Mouse (Mus musculus): ENCODE measurements around the gene E330021D16Rik. TPM values are rescaled to one million over a fixed set of nuclear protein-coding genes. Genes with fewer than 3 reads are reported as not detected.

Gene E330021D16Rik
- polyA plus RNA-seq, 1 experiment from 2014 or later, result not detected

DNA sequence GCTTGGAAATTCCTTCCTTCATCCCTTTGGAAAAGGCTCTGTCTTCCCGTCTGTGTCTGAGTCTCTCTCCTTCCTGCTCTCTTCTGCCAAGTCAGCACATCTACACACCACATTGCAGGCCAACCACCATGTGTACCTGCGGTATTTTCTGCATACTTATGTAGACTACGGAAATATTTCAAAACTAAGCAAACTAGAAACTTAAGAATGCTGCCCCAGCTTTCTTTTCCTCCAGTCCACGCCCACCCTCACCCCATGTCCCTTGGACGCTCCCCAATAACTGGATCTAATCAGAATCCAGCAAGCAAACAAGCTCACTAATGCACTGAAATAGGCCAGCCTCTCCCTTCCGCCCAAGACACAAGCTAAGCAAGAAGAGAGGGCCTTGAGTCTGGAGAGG lies 11.9 kb upstream of the E330021D16Rik start:
- H3K27me3 ChIP-seq (replicated peaks; ENCODE audit: control insufficient read depth, insufficient read depth, low read length), result no peaks in the 10 kb centered on the region
- no peak overlapping the region for H3K9ac ChIP-seq (ENCODE audit: low read depth, low read length)
- WGBS, result 84% methylated on average over 6 of the region's 6 CpGs
- no peaks in the 10 kb centered on the region for H3K4me1 ChIP-seq (replicated peaks; ENCODE audit: control insufficient read depth, insufficient read depth, low read length)
- no peaks in the 10 kb centered on the region for H3K9me3 ChIP-seq (ENCODE audit: control insufficient read depth, low read length)
- no peak overlapping the region for H3K4me3 ChIP-seq (ENCODE audit: low read depth, low read length)
- ATAC-seq (replicated peaks; ENCODE audit: low FRiP score), result no peak
- no peaks in the 10 kb centered on the region for H3K36me3 ChIP-seq (ENCODE audit: control insufficient read depth, insufficient read depth, low read length)
- DNase-seq (ENCODE audit: low spot score), result no peak
- H3K4me2 ChIP-seq, result no peak overlapping the region
- no peak overlapping the region for H3K27ac ChIP-seq (ENCODE audit: low read depth, low read length)

- WGBS, result 80% methylated on average over 5 of the region's 5 CpGs
- no peak overlapping the region for H3K9ac ChIP-seq (ENCODE audit: low read depth, low read length)
- ATAC-seq (replicated peaks; ENCODE audit: low FRiP score) (no peak), DNase-seq (ENCODE audit: low spot score) (no peak)
- H3K27ac ChIP-seq (ENCODE audit: low read depth, low read length), result no peak overlapping the region
- H3K4me1 ChIP-seq (replicated peaks; ENCODE audit: control insufficient read depth, insufficient read depth, low read length), result no peaks in the 10 kb centered on the region
- H3K4me3 ChIP-seq (ENCODE audit: low read depth, low read length), result no peak overlapping the region
- H3K9me3 ChIP-seq (ENCODE audit: control insufficient read depth, low read length), result no peaks in the 10 kb centered on the region
- H3K36me3 ChIP-seq (ENCODE audit: control insufficient read depth, insufficient read depth, low read length), result no peaks in the 10 kb centered on the region
- H3K4me2 ChIP-seq, result no peak overlapping the region
- no peaks in the 10 kb centered on the region for H3K27me3 ChIP-seq (replicated peaks; ENCODE audit: control insufficient read depth, insufficient read depth, low read length)
Measured at GRCm38 (mm10) chr6:136425956-136426355, 10.6 kb upstream of the E330021D16Rik start.

- ATAC-seq (replicated peaks; ENCODE audit: low FRiP score), result no peak
- Histone ChIP-seq H3K27me3 (replicated peaks; ENCODE audit: control insufficient read depth, insufficient read depth, low read length) (no peaks in the 10 kb centered on the region), H3K4me3 (ENCODE audit: low read depth, low read length) (no peak overlapping the region), H3K4me2 (no peak overlapping the region), H3K27ac (ENCODE audit: low read depth, low read length) (no peak overlapping the region), H3K9ac (ENCODE audit: low read depth, low read length) (no peak overlapping the region), H3K36me3 (ENCODE audit: control insufficient read depth, insufficient read depth, low read length) (no peaks in the 10 kb centered on the region), H3K9me3 (ENCODE audit: control insufficient read depth, low read length) (no peaks in the 10 kb centered on the region), H3K4me1 (replicated peaks; ENCODE audit: control insufficient read depth, insufficient read depth, low read length) (no peaks in the 10 kb centered on the region)
- DNase-seq (ENCODE audit: low spot score), result no peak
- 90% methylated on average over 3 of the region's 3 CpGs for whole genome bisulfite sequencing
Measured at GRCm38 (mm10) chr6:136424166-136424565, 8.8 kb upstream of the E330021D16Rik start.

- Histone ChIP-seq H3K4me3 (ENCODE audit: low read depth, low read length) (no peak overlapping the region), H3K9ac (ENCODE audit: low read depth, low read length) (no peak overlapping the region)
- WGBS, result 88% methylated on average over 5 of the region's 5 CpGs
Measured at GRCm38 (mm10) chr6:136423201-136423600, 7.8 kb upstream of the E330021D16Rik start.

DNA sequence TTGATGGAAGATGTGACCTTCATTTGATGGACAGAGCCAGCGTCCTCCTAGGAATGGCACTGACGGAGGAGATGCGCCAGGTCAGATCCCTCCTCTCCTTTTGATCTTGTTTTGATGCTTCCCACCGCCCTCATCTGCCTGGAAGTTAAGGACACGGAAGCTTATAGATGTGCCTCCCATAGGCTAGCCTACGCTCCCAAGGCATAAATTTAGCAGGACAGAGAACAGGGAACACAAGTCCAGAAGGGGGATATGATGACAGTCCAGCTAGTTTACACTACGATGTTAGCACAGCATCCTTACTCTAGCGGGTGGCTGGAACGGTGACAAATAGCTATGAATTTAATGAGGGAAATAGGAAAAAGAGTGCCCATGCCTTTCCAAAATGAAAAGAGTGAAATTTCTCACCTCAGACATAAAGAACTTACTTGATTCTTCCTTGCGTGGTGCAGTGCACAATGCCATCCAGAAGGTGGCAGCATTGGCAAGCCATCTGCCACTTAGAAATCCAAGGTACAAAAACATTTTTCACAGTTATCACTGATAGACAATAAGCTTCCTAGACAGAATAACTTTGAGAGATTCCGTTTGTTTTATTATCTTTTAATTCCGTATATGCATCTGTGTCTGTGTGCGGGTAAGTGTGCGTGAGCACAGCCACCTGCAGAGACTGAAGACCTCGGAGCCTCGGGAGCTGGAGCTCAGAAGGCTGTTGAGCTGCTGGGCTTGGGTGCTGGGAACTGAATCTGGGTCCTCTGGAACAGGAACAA lies 6.9 kb upstream of the E330021D16Rik start:
- Histone ChIP-seq H3K4me3 (ENCODE audit: low read depth, low read length) (no peak overlapping the region), H3K9me3 (ENCODE audit: control insufficient read depth, low read length) (no peaks in the 10 kb centered on the region), H3K4me2 (no peak overlapping the region), H3K4me1 (replicated peaks; ENCODE audit: control insufficient read depth, insufficient read depth, low read length) (0 out of 2 replicates have a peak, but pooled peaks cover 3% of the 10 kb centered on the region), H3K27ac (ENCODE audit: low read depth, low read length) (no peak overlapping the region), H3K9ac (ENCODE audit: low read depth, low read length) (no peak overlapping the region), H3K36me3 (ENCODE audit: control insufficient read depth, insufficient read depth, low read length) (no peaks in the 10 kb centered on the region), H3K27me3 (replicated peaks; ENCODE audit: control insufficient read depth, insufficient read depth, low read length) (no peaks in the 10 kb centered on the region)
- ATAC-seq (replicated peaks; ENCODE audit: low FRiP score) (no peak), DNase-seq (ENCODE audit: low spot score) (no peak)
- 55% methylated on average over 16 of the region's 16 CpGs for WGBS

More at GRCm38 (mm10) chr6:136423201-136423600, 7.8 kb upstream of the E330021D16Rik start:
- Histone ChIP-seq H3K4me2 (no peak overlapping the region), H3K9me3 (ENCODE audit: control insufficient read depth, low read length) (no peaks in the 10 kb centered on the region), H3K27me3 (replicated peaks; ENCODE audit: control insufficient read depth, insufficient read depth, low read length) (no peaks in the 10 kb centered on the region), H3K36me3 (ENCODE audit: control insufficient read depth, insufficient read depth, low read length) (no peaks in the 10 kb centered on the region), H3K27ac (ENCODE audit: low read depth, low read length) (no peak overlapping the region), H3K4me1 (replicated peaks; ENCODE audit: control insufficient read depth, insufficient read depth, low read length) (no peaks in the 10 kb centered on the region)
- no peak for ATAC-seq (replicated peaks; ENCODE audit: low FRiP score)
- DNase-seq (ENCODE audit: low spot score), result no peak

DNA sequence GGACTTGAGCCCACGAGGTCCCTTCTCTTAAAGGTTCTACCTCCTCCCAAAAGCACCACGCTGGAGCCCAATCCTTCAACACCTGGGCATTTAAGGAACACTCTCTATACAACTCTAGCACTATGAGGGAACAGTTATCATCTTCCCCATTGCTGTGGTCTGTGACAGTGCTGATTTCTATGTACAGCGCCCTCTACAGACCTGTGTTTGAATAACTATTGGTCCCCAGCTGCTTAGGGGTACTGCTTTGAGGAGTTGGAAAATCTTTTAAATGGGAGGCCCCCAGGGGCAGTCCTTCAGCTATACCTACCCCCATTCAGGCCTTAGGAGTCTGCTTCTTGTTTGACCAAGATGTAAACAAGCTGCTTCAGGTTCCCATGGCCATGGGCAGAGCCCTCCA lies 5.7 kb upstream of the E330021D16Rik start:
- Histone ChIP-seq H3K4me3 (ENCODE audit: low read depth, low read length) (no peak overlapping the region), H3K4me2 (no peak overlapping the region), H3K27me3 (replicated peaks; ENCODE audit: control insufficient read depth, insufficient read depth, low read length) (no peaks in the 10 kb centered on the region), H3K36me3 (ENCODE audit: control insufficient read depth, insufficient read depth, low read length) (no peaks in the 10 kb centered on the region), H3K27ac (ENCODE audit: low read depth, low read length) (no peak overlapping the region), H3K4me1 (replicated peaks; ENCODE audit: control insufficient read depth, insufficient read depth, low read length) (0 out of 2 replicates have a peak, but pooled peaks cover 3% of the 10 kb centered on the region), H3K9ac (ENCODE audit: low read depth, low read length) (no peak overlapping the region), H3K9me3 (ENCODE audit: control insufficient read depth, low read length) (no peaks in the 10 kb centered on the region)
- WGBS, result 50% methylated on average over 3 of the region's 3 CpGs
- no peak for DNase-seq (ENCODE audit: low spot score)
- ATAC-seq (replicated peaks; ENCODE audit: low FRiP score), result no peak

DNA sequence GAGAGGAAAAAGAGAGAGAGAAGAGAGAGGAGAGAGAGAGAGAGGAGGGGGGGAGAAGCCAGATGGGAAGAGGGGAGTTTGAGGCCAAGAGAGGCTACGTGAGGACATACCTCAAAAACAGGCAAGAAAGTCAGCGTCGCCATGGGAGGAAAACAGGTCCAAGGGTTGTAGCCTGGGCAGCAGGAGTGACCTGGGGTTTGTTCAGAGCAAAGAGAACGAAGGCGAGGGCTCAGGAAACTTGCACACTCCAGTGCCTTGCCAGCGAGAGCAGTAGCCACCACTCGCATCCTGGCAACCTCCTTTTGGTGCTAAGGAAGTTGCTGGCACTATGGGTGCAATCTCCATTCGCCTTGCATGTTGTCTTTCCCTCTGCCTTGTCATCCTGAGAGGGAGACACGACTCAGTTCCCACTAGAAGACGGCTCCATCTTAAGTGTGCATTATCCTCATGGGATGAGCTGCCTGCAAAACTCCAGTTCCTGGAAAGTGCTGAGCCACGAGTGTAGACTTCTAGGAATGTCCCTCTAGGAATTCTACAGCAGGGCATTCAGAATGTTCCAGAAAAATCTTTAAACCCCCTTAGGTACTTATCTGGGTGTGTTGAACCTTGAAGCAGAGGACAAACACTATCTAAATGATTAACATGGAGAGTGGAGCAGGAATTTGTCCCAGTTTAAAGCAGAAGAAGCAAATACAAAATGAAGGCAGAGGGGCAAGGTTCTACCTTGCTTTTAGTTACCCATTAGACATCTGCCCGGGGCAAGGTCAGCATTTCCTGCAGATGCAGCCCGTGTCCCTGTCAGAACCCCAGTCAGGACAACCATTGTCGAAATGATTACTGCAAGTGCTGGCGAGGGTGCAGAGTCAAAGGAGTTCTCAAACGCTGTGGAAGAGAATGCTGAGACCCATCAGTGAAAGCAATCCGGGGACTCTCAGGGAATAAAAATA lies 3.8 kb upstream of the E330021D16Rik start:
- no peaks in the 10 kb centered on the region for H3K27me3 ChIP-seq (replicated peaks; ENCODE audit: control insufficient read depth, insufficient read depth, low read length)
- ATAC-seq (replicated peaks; ENCODE audit: low FRiP score) (no peak), DNase-seq (ENCODE audit: low spot score) (no peak)
- 73% methylated on average over 17 of the region's 17 CpGs for WGBS
- H3K36me3 ChIP-seq (ENCODE audit: control insufficient read depth, insufficient read depth, low read length), result no peaks in the 10 kb centered on the region
- no peak overlapping the region for H3K9ac ChIP-seq (ENCODE audit: low read depth, low read length)
- H3K27ac ChIP-seq (ENCODE audit: low read depth, low read length), result no peak overlapping the region
- no peak overlapping the region for H3K4me2 ChIP-seq
- no peak overlapping the region for H3K4me3 ChIP-seq (ENCODE audit: low read depth, low read length)
- H3K4me1 ChIP-seq (replicated peaks; ENCODE audit: control insufficient read depth, insufficient read depth, low read length), result 0 out of 2 replicates have a peak, but pooled peaks cover 3% of the 10 kb centered on the region
- no peaks in the 10 kb centered on the region for H3K9me3 ChIP-seq (ENCODE audit: control insufficient read depth, low read length)

DNA sequence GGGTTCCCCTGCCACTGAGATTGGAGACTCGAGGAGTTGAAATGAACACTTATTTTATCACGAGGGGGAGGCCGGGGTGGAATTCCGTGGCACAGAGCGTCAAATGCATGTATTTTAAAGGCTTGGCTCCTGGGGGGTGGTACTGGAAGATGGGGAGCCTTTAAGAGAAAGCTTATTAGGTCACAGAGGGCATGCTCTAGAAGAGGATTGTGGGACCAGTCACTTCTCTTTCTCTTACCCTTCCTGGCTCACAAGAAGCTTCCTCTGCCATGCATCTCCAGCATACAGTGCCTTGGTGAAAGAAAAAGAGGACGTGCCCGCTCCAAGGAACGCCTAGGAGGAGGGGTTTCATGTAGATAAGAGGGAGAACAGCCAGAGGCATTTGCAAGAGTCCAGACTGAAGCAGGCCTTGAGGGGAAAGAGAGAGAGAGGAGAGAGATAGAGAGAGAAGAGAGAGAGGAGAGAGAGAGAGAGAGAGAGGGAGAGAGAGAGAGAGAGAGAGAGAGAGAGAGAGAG lies 3.0 kb upstream of the E330021D16Rik start:
- no peaks in the 10 kb centered on the region for H3K9me3 ChIP-seq (ENCODE audit: control insufficient read depth, low read length)
- ATAC-seq (replicated peaks; ENCODE audit: low FRiP score) (no peak), DNase-seq (ENCODE audit: low spot score) (no peak)
- no peak overlapping the region for H3K4me2 ChIP-seq
- 0 out of 2 replicates have a peak, but pooled peaks cover 3% of the 10 kb centered on the region for H3K4me1 ChIP-seq (replicated peaks; ENCODE audit: control insufficient read depth, insufficient read depth, low read length)
- no peaks in the 10 kb centered on the region for H3K36me3 ChIP-seq (ENCODE audit: control insufficient read depth, insufficient read depth, low read length)
- no peaks in the 10 kb centered on the region for H3K27me3 ChIP-seq (replicated peaks; ENCODE audit: control insufficient read depth, insufficient read depth, low read length)
- no peak overlapping the region for H3K4me3 ChIP-seq (ENCODE audit: low read depth, low read length)
- H3K27ac ChIP-seq (ENCODE audit: low read depth, low read length), result no peak overlapping the region
- no peak overlapping the region for H3K9ac ChIP-seq (ENCODE audit: low read depth, low read length)
- 38% methylated on average over 8 of the region's 8 CpGs for WGBS

All from liver, embryonic 11.5 days (tissue).